8 mouse cellular contexts compared by ENCODE assay signal in the genomic region with DNA sequence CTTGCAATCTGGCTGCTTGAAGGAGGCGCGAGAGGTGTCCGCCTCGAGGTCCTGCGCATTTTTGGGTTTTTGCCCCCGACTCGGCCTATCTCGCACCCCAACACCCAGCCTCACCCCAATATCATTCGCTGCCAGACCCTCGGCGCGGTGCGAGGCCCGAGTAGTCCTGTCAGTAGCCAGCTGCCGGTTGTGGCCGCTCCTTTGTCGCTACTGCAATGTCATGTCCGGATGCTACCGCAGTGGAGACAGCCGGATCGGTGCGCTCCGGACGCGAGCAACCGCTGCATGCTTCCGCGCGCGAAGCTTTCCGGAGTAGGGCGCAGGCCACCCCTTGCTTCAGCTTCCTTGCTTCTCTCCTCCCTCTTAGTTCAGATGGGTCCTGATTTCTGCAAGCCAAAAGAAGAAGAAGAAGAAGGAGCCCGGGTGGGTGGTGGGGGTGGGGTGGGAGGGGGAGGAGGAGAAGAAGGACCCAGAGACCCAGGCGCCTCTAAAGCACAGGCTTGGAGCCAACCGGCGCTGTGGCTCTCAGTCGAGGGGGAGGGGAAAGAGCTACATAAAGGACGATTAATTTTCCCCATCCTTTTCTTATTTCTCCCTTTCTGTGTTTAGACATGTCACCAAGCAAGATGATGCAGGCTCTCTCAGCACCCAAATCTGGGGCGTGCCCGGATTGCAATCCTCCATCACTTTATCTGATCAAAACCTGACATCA. TPM values are rescaled to one million over a fixed set of nuclear protein-coding genes. Genes with fewer than 3 reads are reported as not detected.
A peak's percentile ranks its signal among the peaks of the same experiment; 100 is the strongest.
DNase-seq lines count a peak whose midpoint lies in the region; ATAC-seq and TF ChIP-seq lines count a peak whose summit lies in the region.

No protein-coding gene starts in this region.

- H3K27me3 ChIP-seq in embryonic facial prominence, embryonic 11.5 days (ENCODE audit: control insufficient read depth, insufficient read depth, low read length): no peaks in the 10 kb centered on the region
- no peaks in the 10 kb centered on the region for H3K27me3 ChIP-seq in kidney, embryonic 16.5 days (ENCODE audit: insufficient read depth, low read length)
- H3K27me3 ChIP-seq in liver, embryonic 14.5 days (ENCODE audit: control insufficient read depth, insufficient read depth, low read length): 0 out of 2 replicates have a peak, but pooled peaks cover 3% of the 10 kb centered on the region
- H3K27me3 ChIP-seq in stomach, embryonic 14.5 days (ENCODE audit: control insufficient read depth, insufficient read depth, low read length): no peaks in the 10 kb centered on the region

- peak overlapping the region; percentile 86 for H3K9ac ChIP-seq in embryonic facial prominence, embryonic 11.5 days (replicated peaks; ENCODE audit: low read length)
- H3K9ac ChIP-seq in kidney, embryonic 16.5 days (replicated peaks; ENCODE audit: low read length): peak overlapping the region; percentile 94
- peak overlapping the region; percentile 95 for H3K9ac ChIP-seq in liver, embryonic 14.5 days (replicated peaks)
- peak overlapping the region; percentile 67 for H3K9ac ChIP-seq in stomach, embryonic 14.5 days (replicated peaks; ENCODE audit: low read depth, low read length)

- TF ChIP-seq EP300 in liver, embryonic 14.5 days (IDR thresholded peaks at IDR 0.05; ENCODE audit: low read depth): peak; percentile 49

- DNase-seq in adrenal gland, adult 18-20 months (ENCODE audit: low spot score in 2 of 2): peak; percentile 4 to 25
- DNase-seq in adrenal gland, adult 8-10 months: no peak
- DNase-seq in embryonic facial prominence, embryonic 11.5 days (ENCODE audit: low spot score): peak; percentile 60
- DNase-seq in heart, adult 8-10 months (ENCODE audit: low spot score): peak; percentile 56
- peak in 2 of 3 experiments; percentile 53 to 59 for DNase-seq in liver, embryonic 14.5 days (ENCODE audit: low read depth in 3 of 3, low spot score in 3 of 3)
- peak; percentile 23 for DNase-seq in naive thymus-derived CD4-positive, alpha-beta T cell, adult 2 months (ENCODE audit: low read depth)

- no peaks in the 10 kb centered on the region for H3K9me3 ChIP-seq in embryonic facial prominence, embryonic 11.5 days (replicated peaks; ENCODE audit: control insufficient read depth, low read length)
- no peaks in the 10 kb centered on the region for H3K9me3 ChIP-seq in kidney, embryonic 16.5 days (ENCODE audit: low read length)
- H3K9me3 ChIP-seq in liver, embryonic 14.5 days (ENCODE audit: control insufficient read depth, low read length): no peaks in the 10 kb centered on the region
- H3K9me3 ChIP-seq in stomach, embryonic 14.5 days (ENCODE audit: control insufficient read depth, low read depth, low read length): no peaks in the 10 kb centered on the region

- no peaks in the 10 kb centered on the region for H3K36me3 ChIP-seq in embryonic facial prominence, embryonic 11.5 days (replicated peaks; ENCODE audit: control insufficient read depth, insufficient read depth, low read depth, low read length)
- H3K36me3 ChIP-seq in kidney, embryonic 16.5 days (ENCODE audit: insufficient read depth, low read length): peaks cover 12% of the 10 kb centered on the region
- peaks cover 17% of the 10 kb centered on the region for H3K36me3 ChIP-seq in liver, embryonic 14.5 days (replicated peaks; ENCODE audit: control insufficient read depth, insufficient read depth, low read depth)
- H3K36me3 ChIP-seq in stomach, embryonic 14.5 days (ENCODE audit: control insufficient read depth, insufficient read depth, low read length): no peaks in the 10 kb centered on the region

- WGBS in embryonic facial prominence, embryonic 11.5 days: 1% methylated on average over 37 of the region's 40 CpGs
- under 1% methylated on average over 40 of the region's 40 CpGs for WGBS in kidney, embryonic 16.5 days
- under 1% methylated on average over 40 of the region's 40 CpGs for WGBS in liver, embryonic 14.5 days (ENCODE audit: insufficient replicate concordance)
- WGBS in stomach, embryonic 14.5 days: 2% methylated on average over 39 of the region's 40 CpGs

- H3K4me2 ChIP-seq in embryonic facial prominence, embryonic 11.5 days (ENCODE audit: low read depth, low read length): peak overlapping the region; percentile 94
- peak overlapping the region; percentile 87 for H3K4me2 ChIP-seq in kidney, embryonic 16.5 days (replicated peaks; ENCODE audit: low read depth, low read length)
- H3K4me2 ChIP-seq in liver, embryonic 14.5 days (ENCODE audit: low read depth): peak overlapping the region; percentile 82
- peak overlapping the region; percentile 88 for H3K4me2 ChIP-seq in stomach, embryonic 14.5 days (replicated peaks; ENCODE audit: low read depth, low read length)

- H3K4me1 ChIP-seq in embryonic facial prominence, embryonic 11.5 days (ENCODE audit: control insufficient read depth, insufficient read depth, low read length): no peaks in the 10 kb centered on the region
- peaks cover 13% of the 10 kb centered on the region; the same call in 1 of the 2 replicates for H3K4me1 ChIP-seq in kidney, embryonic 16.5 days (ENCODE audit: insufficient read depth, low read length)
- peaks cover 8 to 21% of the 10 kb centered on the region in 2 experiments for H3K4me1 ChIP-seq in liver, embryonic 14.5 days (replicated peaks; ENCODE audit: control insufficient read depth in 2 of 2, insufficient read depth in 2 of 2, low read length in 1 of 2)
- 0 out of 2 replicates have a peak, but pooled peaks cover 2% of the 10 kb centered on the region for H3K4me1 ChIP-seq in stomach, embryonic 14.5 days (ENCODE audit: control insufficient read depth, insufficient read depth, low read length)

- H3K27ac ChIP-seq in embryonic facial prominence, embryonic 11.5 days (replicated peaks; ENCODE audit: low read depth, low read length): no peak overlapping the region
- no peak overlapping the region; the same call in 1 of the 2 replicates for H3K27ac ChIP-seq in kidney, embryonic 16.5 days (ENCODE audit: low read length)
- H3K27ac ChIP-seq in liver, embryonic 14.5 days: peak overlapping the region; percentile 71
- no peak overlapping the region for H3K27ac ChIP-seq in stomach, embryonic 14.5 days (ENCODE audit: low read length)

- ATAC-seq in embryonic facial prominence, embryonic 11.5 days (replicated peaks; ENCODE audit: insufficient number of reproducible peaks, low FRiP score, low TSS enrichment, low read depth): peak; percentile 41
- peak; percentile 35; the same call in 1 of the 2 replicates for ATAC-seq in kidney, embryonic 16.5 days (ENCODE audit: low FRiP score, low TSS enrichment)
- peak; percentile 64 for ATAC-seq in liver, embryonic 14.5 days (ENCODE audit: insufficient read depth)
- peak; percentile 38; the same call in 1 of the 2 replicates for ATAC-seq in stomach, embryonic 14.5 days (ENCODE audit: insufficient number of reproducible peaks, insufficient read depth, low FRiP score, low read depth)

- TF ChIP-seq CTCF in liver, embryonic 14.5 days (IDR thresholded peaks at IDR 0.05; ENCODE audit: low read depth): 0 out of 2 replicates have a peak, but pooled peaks have one; percentile 13

- H3K4me3 ChIP-seq in embryonic facial prominence, embryonic 11.5 days (ENCODE audit: low read depth, low read length): peak overlapping the region; percentile 83
- peak overlapping the region; percentile 75 for H3K4me3 ChIP-seq in kidney, embryonic 16.5 days (ENCODE audit: low read length)
- peak overlapping the region; percentile 77 to 85 for H3K4me3 ChIP-seq in liver, embryonic 14.5 days (ENCODE audit: insufficient read depth in 1 of 2, low read depth in 2 of 2, low read length in 2 of 2)
- peak overlapping the region; percentile 75 for H3K4me3 ChIP-seq in stomach, embryonic 14.5 days (ENCODE audit: low read depth, low read length)

RNA-seq across cellular contexts. Expression of a gene that starts 1.1 kb away (rescaled TPM):
- 1 to 10 TPM; 2.8 to 4.3 TPM for total RNA-seq in adrenal gland, adult 18-20 months (2021)
- 1 to 10 TPM; 2.4 to 5.3 (median 3.1) TPM for total RNA-seq in adrenal gland, adult 8-10 months (2022)
- 20.8 and 25.4 TPM in 2 replicates for polyA plus RNA-seq in embryonic facial prominence, embryonic 11.5 days (2014; fragmentation: Nextera tagmentation; extraction: Ambion mirVana)
- 10 to 100 TPM in 2 of 4 experiments, 1 to 10 TPM in 2; 7.1 to 13.9 (median 10.4) TPM for total RNA-seq in heart, adult 8-10 months (2022)
- 65.1 and 69.7 TPM in 2 replicates for polyA plus RNA-seq in kidney, embryonic 16.5 days (2015; fragmentation: Nextera tagmentation; extraction: Ambion mirVana)
- polyA plus RNA-seq in liver, embryonic 14.5 days (2012; rRNA removed): 16.7 and 17.0 TPM in 2 replicates
- 21.2 and 23.9 TPM in 2 replicates for polyA plus RNA-seq in liver, embryonic 14.5 days (2014; fragmentation: Nextera tagmentation; extraction: Ambion mirVana)
- polyA plus RNA-seq in stomach, embryonic 14.5 days (2014; fragmentation: Nextera tagmentation; extraction: Ambion mirVana): 30.4 and 31.2 TPM in 2 replicates
